Mouse (Mus musculus): Measurements from ENCODE around the gene Foxp2.

The Foxp2 gene

DNA sequence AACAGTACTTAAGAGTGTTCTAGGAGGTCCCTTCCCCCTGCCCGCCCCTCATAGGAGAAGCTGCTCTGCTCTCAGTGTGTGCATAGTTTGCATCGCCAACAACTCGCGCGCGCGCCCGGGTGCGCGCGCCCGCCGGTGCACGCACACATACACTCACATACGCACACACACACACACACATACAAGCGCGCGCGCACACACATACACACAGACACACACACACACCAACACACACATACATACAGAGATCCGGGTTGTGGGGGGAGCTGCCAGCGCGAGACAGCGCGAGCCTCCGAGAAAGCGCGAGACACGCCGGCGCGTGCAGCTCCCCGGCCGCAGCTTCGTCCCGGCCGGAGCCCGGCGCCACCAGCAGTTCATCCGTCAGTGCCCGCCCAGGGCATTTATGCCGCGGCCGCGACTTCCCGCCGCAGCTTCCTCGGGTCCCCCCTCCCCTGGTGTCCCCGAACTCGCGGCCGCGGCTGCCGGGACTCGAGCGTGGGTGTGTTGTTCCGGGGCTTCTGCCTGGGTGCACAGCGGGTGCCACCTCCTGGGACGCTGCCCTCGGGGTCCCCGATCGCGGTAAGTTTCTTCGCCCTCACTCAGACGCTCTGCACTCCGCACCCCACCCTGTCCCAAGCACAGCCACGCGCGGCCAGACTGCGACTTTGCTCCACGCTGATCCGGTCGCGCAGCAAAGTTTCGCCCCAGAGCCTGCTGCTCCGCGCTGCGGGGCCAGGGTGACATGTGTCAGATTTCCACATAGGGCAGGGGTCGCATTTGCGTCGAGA is at the start of gene Foxp2:
Foxp2 (plus strand) TSS at position 167 of the 788 bp plus-strand sequence.
- no peak for DNase-seq (ENCODE audit: low read depth in 2 of 2, low spot score in 2 of 2)

DNA sequence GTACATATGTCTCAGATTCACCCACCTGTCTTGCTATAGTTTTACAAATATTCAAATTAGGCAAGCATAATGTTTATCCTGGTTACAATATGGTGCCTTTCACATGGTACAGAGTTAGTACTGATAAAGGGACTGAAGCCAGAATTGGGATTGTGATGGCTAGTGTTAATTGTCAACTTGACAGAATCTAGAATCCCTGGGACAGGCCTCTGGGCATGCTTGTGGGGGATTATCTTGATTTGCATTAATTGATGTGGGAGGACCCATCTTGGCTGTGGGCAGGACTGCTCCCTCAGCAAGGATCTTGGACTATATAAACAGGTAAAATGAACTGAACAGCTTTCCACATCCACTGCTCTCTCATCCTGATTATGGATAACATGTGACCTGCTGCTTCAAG is 15.9 kb upstream of the Foxp2 start:
- DNase-seq (ENCODE audit: low read depth in 2 of 2, low spot score in 2 of 2) = no peak

DNA sequence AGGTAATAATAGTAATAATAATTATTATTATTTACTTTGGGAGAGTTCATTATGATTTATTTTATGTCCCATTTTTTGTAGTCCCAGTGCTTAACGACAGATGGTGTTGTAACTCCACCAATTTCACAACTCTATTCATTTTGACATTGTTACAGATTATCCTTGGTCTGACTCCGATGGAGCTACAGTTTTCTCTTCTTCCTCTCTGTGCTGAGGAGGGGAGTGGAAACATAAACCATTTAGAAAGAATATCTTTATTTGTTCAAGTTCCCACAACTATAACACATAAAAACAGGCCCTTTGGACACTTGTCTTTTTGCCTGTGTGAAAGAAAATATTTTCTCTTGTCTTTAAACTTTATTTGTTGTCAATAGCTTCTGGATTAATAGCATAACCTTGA is 4.1 kb upstream of the Foxp2 start:
- no peak for DNase-seq (ENCODE audit: low read depth in 2 of 2, low spot score in 2 of 2)

DNA sequence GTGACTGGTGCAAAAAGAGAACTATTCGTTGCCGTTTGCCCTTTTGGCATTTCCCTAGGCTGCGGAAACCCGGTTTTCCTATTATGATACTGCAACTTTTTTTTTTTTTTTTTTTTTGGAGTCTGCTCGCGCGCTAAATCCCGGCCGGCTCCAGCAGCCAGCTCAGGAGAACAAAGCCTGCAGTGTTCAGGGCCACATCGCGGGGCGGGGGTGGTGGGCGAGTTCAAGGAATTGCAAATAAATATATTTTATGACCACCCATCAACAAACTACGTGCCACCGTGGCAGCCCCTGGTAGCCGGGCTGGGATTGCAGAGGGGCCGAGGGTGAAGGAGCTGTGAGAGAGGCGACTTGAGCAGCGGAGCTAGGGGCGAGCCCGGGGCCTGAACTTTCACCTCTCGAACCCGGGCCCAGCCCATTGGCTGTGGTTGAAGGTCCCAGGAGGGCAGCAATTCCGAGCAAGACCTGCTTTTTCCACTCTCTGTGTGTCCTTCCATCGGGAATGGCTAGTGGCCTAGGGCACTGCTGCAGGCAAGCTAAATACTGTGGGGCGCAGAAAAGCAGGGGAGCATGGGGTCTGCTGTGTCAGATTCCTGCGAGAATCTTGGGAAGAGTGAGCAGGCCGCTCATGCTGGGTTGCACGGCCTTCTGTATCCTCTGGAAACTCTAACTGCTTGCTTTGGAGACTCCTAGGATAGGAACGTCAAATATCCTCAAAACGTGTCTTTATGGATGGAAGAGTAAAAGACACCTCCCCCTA is 2.9 kb upstream of the Foxp2 start:
- DNase-seq (ENCODE audit: low read depth in 2 of 2, low spot score in 2 of 2) = no peak

DNA sequence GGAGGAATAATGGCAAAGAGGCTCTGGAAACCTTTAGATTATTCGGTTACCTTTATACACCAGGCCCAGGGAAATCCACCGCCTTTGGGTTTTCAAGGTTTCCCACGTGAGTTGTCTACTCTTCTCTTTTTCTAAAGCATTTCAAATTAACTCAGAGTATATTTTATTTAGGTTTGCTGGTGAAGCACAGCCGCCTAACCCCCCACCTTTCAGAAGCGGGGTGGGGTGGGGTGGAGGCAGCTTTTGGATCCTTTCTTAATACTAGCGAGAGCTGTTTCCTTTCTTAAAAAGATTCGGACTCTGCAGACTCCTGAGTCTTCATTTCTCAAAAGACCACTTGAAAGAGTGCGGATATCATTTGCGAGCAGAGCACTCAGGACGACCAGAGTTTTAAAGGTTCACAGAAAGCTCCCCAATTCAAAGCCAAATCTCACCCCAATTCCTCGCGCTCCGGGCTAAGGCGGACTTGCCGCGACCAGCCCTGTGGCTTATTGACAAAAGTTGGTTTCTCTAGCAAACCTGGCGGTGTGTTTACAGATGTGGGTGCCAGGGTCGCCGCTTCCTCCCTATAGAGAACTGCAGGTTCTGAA is 2.0 kb upstream of the Foxp2 start:
- no peak for DNase-seq (ENCODE audit: low read depth in 2 of 2, low spot score in 2 of 2)

DNA sequence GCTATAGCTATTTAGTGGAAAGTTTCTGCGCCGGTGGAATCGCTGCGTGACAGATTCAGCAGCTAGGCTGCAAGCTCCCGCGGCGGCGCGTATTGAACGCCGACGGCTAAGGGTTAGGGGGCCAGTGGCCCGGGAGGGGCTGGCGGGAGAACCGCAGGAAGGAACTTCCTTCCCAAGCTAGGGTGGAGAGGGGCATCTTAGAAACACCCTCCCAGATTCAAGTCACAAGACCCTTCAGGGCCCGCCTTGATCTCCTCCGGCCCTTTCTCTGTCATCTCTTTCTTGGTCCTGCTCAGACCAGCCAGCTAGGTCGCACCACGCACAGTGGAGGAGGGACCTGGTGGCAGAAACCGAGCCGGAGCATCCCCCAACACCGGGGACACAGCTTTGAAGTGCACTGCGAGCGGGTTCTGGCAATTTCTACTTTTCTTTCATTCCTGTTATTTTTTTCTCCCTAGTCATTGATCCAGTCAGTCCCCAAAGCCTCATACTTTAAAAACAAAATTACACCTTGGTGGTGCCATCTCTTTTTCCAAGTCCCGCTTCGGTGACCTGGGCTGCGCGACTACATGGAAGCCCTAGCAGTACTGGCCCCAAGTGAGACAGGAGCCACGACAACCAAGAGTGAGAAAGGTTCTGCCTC is 1.1 kb upstream of the Foxp2 start:
- no peak for DNase-seq (ENCODE audit: low read depth in 2 of 2, low spot score in 2 of 2)

DNA sequence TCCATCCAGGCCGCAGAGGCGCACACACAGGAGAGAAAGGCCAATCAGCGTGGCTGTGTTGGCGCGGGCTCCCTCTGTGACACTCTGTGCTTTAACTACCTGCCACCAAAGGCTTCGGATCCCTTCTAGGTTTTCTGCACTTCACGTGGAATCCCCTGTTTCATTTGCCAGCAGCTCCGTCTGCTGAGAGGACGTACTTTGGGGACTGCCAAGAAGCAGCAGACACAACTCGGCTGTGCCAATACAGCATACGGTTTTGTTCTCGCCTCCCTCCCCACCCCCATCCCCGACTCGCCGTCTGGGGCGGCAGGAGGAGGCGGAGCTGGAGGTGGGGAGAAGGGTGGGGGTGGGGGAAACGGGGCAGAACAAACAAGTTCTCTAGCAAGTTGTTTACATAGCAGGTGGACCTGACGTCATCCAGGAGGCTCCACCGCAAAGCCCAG is 549 bp upstream of the Foxp2 start:
- DNase-seq (ENCODE audit: low read depth in 2 of 2, low spot score in 2 of 2) = no peak

DNA sequence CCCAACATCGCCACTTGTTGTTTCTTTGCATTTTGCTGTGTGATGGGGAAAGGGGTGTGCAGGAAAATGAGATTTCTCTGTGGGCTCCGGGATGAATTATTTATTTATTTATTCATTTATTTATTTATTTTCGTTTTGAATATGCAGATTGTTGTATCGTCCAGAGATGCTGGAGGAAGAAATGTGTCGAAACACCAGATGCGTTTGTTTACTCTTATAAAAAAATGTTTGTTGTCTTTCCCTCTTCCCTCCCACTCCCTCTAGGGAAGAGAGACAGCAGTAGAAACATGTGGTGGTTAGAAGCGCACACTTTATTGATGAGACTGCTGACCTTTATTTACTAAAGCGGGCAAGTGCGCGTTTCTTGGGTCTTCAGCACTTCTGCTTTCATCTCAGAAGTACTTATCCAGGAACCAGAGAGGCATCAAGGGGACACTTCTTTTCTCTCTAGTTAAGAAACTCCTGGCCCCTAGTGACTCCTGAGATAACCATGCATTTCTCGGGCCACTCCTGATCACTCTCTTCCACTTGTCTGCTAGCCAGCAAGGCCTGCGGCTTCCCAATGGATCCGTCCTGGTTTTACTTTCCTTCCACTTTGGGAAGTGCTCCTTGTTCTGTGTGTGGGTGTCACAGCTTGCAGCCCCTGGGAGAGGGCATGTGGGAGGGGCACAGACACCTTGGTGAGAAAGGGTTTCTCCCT is 972 bp downstream of the Foxp2 start:
- DNase-seq (ENCODE audit: low read depth in 2 of 2, low spot score in 2 of 2) = no peak

DNA sequence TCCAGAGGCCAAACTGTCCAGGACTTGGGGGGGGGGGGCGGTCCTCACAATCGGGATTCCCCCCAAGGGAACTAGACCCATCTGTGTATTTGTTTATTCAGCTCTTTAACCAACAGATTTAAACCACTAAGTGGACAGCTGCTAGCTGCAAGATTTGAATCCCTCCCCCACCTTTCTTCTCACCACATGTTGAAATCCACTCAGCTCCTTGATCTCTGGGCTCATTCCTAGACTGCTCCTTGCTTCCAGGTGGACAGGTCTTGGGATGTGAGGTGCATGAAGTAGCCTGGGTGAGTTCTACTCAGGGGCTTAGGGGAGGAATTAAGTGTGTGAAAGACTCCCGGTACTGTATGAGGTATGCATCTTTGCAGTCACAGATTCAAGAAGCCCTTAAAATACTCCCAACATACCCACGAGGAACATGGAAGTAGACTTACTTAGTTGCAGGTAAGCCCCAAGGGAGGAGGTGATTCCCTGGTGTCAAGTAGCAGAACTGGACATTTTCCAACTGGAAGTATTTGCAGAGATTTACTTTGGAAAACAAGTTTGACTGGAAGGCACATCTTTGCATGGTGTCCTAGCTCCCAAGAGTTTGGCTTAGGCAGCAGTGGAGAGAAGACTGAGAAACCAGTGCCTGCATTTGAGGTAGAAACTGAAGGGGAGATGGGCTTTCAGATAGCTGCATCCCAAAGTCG is 2.3 kb downstream of the Foxp2 start:
- no peak for DNase-seq (ENCODE audit: low read depth in 2 of 2, low spot score in 2 of 2)

DNA sequence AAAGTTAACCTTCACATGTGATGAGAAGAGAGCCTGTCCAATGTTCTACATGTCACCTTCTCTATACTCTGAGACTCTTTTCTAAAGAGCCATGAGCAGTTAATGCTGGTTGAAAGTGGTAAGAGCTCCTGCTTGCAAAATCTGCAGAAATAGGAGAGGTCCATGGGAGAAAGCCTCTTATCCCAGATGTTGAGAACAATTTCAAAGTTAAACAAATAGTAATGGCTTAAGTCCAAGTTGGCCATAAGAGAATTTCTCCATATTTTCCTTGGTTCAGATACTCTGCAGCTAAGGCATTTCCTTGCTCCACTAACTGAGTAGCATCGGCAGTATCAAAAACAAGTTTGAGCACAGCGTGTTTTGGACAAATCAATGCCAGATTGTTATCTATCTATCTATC is 13.9 kb downstream of the Foxp2 start:
- DNase-seq (ENCODE audit: low read depth in 2 of 2, low spot score in 2 of 2) = no peak

DNA sequence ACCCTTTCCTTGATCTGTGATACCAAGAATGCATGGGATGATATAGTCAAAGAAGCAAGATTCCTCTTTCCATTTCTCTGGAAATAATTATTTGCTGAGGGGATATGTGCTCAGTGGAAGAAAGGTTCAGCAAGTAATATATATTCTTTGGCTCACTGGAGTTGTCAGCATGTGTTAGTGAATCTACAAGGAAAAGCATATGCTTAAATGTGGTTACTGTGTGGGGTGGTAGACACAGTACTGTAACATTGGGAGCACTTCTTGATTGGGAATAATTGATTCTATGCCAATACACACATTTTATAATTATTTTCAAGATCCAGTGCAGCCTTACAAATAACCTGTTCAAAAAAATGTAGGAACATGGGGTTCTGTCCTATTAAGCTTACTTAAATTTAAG is 21.6 kb downstream of the Foxp2 start:
- no peak for DNase-seq (ENCODE audit: low read depth in 2 of 2, low spot score in 2 of 2)

DNA sequence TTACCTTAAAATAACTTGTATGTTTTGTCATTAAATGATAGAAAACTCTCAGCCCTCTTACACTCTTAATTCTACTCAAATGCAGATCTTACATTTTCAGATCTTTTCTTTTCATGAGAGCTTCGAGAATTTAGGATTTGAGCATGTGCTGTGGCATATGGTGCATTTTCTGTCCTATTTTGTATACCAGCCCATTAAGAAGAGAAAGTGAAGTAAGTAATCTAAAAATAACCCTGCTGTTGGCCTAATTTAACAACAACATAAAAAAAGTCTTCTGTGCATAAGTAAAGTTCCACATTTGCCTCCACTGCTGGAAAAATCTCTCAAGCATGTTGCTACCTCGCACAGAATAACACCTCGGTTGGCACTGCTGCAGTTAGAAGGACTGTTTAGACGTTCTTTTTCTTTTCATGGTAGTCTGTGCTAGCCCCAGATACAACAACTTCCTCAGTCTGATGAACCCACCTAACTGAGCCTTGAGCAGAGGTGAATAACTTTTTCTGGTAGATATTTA is 23.9 kb downstream of the Foxp2 start:
- DNase-seq (ENCODE audit: low read depth in 2 of 2, low spot score in 2 of 2) = no peak

DNA sequence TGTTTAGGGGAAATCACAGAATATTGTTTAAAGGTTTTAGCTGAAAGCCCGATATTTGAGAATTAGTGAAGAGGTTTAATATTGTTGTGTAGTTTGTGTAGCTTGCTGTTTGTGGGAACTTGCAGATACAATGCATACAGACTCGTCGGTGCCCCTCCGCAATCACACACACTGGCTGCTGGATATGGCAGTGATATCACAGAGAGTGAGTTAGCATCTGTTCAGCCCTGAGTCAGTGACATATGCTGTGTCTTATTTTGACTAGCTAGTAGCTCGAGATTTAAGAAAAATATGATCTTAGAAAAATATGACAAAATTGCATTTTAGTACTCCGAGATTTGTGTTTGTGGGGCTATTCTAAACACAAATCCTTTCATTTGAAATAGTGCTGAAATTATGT is 49.9 kb downstream of the Foxp2 start:
- DNase-seq (ENCODE audit: low read depth in 2 of 2, low spot score in 2 of 2) = no peak

DNA sequence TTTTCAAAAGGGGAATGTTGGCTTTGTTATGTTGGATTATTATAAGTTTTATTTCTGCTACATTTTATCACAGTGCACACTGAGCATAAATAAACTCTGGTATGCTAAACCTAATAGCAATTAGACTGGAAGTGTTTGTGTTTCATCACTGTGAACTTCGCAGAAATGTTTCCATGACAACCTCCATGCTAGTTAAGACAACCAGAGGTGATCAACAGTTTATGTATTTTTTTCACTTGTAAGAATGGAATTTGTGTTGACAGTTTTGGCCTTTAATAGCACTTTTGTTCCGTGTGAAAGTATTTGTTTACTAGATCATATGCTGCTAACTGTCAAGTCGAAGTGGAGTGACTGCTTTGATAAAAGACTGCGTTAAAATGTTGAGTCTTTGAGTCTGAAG is 51.6 kb downstream of the Foxp2 start:
- no peak for DNase-seq (ENCODE audit: low read depth in 2 of 2, low spot score in 2 of 2)

DNA sequence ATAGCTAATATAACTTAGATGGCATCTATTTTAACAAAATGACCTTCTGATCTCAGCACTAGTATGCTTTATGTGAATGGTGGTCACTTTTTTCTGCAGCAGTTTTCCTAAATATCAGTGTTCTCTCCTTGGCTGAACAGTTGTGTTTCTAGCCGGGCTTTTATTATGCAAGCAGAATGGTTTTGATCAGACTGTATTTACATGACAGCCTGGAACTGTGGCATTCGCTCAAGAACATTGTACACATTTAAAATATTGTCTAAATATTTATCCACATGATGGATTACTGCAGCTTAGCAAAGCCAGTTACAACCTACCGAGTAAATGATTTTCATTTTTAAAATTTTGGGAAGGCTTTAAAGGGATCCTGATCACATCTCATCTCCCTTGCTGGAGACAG is 75.9 kb downstream of the Foxp2 start:
- DNase-seq (ENCODE audit: low read depth in 2 of 2, low spot score in 2 of 2) = no peak

DNA sequence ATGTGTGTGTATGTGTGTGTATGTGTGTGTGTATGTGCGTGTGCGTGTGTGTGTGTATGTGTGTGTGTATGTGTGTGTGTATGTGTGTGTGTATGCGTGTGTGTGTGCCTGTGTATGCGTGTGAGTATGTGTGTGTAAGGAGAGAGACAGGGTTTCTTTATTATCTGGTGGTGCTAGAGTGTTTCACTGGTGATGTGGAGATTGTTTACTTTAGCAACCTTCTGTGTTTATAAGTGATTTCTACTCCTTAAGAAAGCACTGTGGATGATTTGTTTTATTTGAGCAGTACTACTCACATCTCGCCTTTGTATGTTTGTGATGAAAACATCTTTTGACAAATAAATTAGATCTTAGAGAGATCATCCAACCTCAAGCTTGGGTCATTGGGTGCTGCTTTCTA is 77.1 kb downstream of the Foxp2 start:
- DNase-seq (ENCODE audit: low read depth in 2 of 2, low spot score in 2 of 2) = no peak

DNA sequence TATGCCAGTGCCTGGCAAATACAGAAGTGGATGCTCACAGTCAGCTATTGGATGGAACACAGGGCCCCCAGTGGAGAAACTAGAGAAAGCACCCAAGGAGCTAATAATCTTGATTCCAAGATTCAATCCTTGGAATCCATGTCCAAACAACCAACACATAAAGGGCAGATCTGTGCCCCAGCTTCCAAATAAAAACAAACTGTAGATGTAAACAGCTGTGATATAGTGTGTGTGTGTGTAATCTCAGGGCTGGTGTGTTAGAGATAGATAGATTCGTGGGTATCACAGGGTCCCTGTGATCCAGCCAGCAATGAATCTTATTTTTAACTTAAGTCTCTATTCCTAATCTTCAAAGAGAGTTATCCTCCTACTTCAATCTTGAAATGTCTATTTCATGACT is 107.0 kb downstream of the Foxp2 start:
- no peak for DNase-seq (ENCODE audit: low read depth in 2 of 2, low spot score in 2 of 2)

DNA sequence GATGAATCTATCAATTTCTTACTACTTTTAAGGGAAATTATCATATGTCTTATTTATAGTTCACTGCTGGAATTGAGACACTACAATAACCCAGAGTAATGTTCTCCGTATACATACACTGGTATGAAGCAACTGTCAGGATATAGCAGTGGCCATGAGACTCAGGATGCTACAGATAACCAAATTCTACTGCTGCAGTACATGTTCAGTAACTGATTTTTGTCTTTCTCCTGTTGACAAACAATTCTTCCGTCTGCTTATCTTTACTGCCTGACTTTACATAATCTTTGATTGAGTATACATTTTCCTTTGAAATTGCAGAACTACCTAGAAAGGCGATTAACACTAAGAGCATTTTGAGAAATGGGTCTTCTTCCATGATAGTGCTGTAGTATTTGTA is 127.3 kb downstream of the Foxp2 start:
- no peak for DNase-seq (ENCODE audit: low read depth in 2 of 2, low spot score in 2 of 2)

DNA sequence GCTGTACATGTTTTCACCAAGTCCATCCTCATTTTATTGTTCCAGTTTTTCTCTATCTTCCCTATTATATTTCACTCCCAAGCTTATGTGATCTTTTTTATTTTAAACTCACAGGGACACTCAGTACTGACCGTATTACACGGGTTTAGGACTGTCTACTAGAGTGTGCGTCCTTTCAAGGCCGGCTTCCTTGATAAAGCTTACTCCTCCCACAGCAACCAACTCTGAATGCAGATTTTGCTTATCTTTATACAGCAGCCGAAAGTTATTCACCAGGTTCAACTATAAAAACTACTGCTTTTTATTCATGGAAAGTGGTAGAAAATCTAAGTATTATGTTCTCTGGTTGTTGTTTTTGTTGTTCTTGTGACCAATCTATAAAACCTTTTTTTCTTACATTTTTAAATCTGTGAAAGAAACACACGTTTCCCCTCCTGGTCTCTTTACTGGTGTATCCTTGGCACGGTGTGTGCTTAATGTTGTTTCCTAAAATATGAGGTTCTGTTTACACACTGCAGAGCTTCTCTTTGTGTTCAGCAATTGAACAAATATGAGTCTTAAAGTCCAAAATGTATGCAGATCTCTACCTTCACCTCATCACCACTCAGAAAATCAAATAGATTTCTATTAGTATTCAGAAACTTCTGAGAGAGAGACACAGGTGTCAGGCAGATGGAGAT is 128.4 kb downstream of the Foxp2 start:
- DNase-seq (ENCODE audit: low read depth in 2 of 2, low spot score in 2 of 2) = no peak

DNA sequence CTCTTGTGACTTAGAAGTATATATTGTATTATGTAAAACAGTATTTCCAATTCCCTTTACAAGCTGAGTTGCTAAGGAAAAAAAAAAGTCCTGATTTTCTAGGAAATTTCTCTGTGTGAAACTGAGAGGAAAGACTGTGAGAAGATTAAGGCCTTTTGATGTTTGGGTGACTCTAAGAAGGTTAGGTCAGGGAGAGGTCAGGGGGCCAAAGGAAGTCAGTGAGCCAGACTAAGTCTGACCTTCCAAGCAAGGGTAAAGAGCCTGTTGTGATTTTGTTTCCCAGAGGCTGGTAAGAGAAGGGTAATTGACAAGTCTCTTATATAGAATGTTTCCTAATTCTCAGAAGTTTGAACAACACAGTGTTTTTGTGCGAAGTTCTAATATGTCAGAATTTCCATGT is 162.1 kb downstream of the Foxp2 start:
- DNase-seq (ENCODE audit: low read depth in 2 of 2, low spot score in 2 of 2) = no peak
